Mouse (Mus musculus): ENCODE results near the gene Krtap13-1.
A peak's percentile ranks its signal among the peaks of the same experiment; 100 is the strongest.
"Not testable (repeated sequence)": the region's sequence is repeated elsewhere in the genome, so short reads cannot be mapped to it uniquely, and the experiment has no call there.

The Krtap13-1 gene

DNA sequence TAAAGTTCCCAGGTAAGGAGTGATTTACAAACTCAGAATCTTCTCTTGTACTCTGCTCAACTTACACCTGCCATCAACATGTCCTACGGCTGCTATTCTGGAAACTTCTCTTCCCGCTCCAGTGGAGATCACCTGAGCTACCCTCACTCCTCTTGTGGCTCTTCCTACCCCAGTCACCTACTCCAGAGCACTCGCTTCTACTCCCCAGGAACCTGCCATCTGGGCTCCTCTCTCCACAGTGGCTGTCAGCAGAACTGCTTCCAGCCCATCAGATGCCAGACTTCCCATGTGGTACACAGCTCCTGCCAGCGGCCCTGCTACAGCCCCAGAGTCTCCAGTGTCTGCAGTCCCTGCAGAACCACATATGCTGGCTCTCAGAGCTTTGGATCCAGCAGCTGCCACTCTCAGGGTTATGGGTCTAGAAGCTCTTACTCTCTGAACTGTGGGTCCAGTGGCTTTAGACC lies at the start of gene Krtap13-1:
Krtap13-1 (plus strand) TSS at position 51 of the 464 bp plus-strand sequence.
- no peak for DNase-seq (ENCODE audit: low spot score in 2 of 2)

DNA sequence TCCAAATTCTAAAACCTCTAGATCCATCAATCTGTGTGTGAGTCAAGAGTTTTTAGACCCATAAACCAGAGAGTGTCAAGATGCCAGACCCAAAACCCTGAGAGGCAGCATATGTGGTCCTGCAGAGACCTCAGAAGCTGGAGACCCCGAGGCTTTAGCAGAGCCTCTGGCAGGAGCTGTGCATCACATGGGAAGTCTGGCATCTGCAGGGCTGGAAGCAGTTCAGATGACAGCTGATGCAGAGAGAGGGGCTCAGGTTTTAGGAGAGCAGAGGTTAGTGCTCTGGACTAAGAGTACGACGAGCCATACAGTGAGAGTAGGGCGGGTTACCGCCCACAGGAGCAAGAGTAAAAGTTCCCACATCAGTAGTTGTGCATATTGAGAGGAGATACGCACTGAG lies 49.6 kb upstream of the Krtap13-1 start:
- no peak for DNase-seq (ENCODE audit: low spot score in 2 of 2)

GRCm38 (mm10) chr16:88681282-88681681 lies 47.4 kb upstream of the Krtap13-1 start:
- no peak for DNase-seq (ENCODE audit: low spot score in 2 of 2)

GRCm38 (mm10) chr16:88696256-88696655 lies 32.4 kb upstream of the Krtap13-1 start:
- no peak for DNase-seq (ENCODE audit: low spot score in 2 of 2)

GRCm38 (mm10) chr16:88701072-88701864 lies 27.4 kb upstream of the Krtap13-1 start:
- DNase-seq (ENCODE audit: low spot score in 2 of 2): peak in 1 of 2 experiments; percentile 8

DNA sequence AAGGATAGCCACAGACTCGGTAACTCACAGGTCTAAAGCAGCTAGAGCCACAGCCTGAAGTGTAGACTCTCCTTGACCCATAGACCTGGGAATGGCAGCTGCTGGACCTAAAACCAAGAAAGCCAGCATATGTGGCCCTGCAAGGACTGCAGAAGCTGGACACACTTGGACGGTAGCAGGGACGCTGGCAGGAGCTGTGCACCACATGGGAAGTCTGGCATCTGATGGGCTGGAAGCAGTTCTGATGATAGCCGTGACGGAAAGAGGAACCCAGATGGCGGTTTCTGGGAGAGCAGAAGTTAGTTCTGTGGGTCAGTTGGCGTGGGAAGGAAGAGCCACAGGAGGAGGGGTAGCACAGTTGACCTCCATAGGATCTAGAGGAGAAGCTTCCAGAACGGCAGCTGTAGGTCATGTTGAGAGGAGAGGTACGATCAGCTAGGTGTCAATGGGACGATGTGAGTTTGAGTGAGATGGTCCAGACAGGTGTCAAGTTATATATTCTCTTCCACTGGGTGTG lies 21.1 kb upstream of the Krtap13-1 start, which contains the start of gene 2310061N02Rik:
2310061N02Rik (minus strand) TSS at position 467 of the 517 bp plus-strand sequence.
- no peak for DNase-seq (ENCODE audit: low spot score in 2 of 2)

GRCm38 (mm10) chr16:88710757-88711156 lies 17.9 kb upstream of the Krtap13-1 start:
- no peak for DNase-seq (ENCODE audit: low spot score in 2 of 2)

DNA sequence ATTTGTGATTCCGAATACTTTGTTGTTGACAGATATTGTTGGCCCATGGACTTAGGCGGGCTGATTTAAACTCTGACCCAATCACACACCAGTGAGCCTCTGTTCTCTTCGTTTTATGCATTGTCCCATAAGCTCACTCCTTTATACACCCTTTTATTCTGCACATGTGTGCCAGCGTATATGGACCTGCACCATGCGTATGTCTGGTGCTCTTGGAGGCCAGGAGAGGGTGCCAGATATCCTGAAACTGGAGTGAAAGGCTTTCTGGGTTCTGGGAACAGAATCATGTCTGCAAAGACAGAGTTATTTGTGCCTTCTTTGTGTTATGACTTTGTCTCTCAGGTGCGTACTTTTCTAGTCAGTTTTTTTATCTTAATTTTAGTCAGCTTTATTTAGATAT lies 17.4 kb upstream of the Krtap13-1 start:
- no peak for DNase-seq (ENCODE audit: low spot score in 2 of 2)

DNA sequence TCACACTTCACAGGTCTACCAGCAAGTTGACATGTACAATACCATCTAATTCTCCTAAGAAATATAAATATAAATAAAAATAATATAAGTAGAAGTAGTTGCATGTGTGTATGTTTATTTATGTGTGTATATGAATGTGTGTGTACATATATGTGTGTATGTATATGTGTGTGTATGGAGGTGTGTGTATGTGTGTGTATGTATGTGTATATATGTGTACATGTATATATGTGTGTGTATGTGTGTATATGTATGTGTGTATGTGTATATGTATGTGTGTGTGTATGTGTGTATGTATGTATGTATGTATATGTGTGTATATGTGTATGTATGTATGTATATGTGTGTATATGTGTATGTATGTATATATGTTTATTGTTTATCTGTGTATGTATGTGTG lies 12.1 kb upstream of the Krtap13-1 start:
- DNase-seq (ENCODE audit: low spot score in 2 of 2): no peak

GRCm38 (mm10) chr16:88720031-88720430 lies 8.6 kb upstream of the Krtap13-1 start:
- no peak for DNase-seq (ENCODE audit: low spot score in 2 of 2)

- DNase-seq (ENCODE audit: low spot score in 2 of 2): no peak
These were observed 6.7 kb downstream of the Krtap13-1 start for GRCm38 (mm10) chr16:88735391-88735790.

DNA sequence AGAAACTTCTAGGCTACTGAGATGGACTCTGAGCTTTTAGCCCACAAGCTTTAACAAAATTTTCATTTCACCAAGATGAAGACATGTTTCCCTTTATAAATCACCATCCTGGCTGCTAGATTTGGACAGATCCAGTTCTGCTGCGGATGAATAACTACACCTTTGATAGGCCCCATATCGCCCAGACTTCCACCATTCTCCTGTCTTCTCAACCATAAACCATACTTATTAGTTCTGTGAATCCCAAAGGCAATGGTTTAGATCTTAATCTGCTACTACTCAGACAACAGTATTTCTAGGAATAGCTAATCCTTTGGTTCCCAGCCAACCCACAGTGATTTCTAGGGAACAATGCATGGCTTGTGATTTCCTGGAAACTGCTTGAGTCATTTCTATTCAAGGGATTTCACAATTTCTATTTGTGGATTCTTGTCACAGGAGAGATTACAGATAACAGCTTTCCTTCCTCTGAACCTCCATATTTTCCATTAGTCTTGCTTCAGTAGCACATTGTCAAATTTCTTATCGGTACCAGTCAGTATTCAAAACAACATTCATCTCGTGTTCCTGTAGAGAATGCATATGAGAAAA lies 16.2 kb downstream of the Krtap13-1 start:
- no peak for DNase-seq (ENCODE audit: low spot score in 2 of 2)

DNA sequence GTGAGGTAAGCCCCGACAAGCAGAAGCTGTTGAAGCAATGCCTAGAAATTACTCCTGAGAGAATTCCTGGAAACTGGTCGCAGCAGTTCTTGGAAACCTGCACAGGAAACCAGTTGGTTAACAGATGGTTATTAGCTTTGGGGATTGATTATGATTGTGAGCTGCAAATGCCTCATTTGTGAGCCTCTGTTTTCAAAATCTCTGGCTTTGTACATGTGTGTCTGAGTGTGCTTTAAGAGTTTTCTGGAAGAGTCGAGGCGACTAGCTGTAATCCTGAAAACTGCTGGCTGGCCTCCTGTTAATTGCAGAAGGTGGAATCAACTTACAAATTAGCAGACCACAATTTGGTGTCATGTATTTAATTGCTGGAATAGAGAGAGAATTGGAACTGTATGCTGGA lies 19.3 kb downstream of the Krtap13-1 start:
- DNase-seq (ENCODE audit: low spot score in 2 of 2): no peak

- not testable (repeated sequence) for DNase-seq (ENCODE audit: low spot score in 2 of 2)
These were observed 22.9 kb downstream of the Krtap13-1 start, which contains the start of gene Krtap13 for GRCm38 (mm10) chr16:88751535-88751934. TSS of gene Krtap13 (minus strand) at chr16:88751635.

GRCm38 (mm10) chr16:88758547-88758946 lies 29.9 kb downstream of the Krtap13-1 start, which contains the start of gene 2310034C09Rik:
TSS of gene 2310034C09Rik (plus strand) at chr16:88758847.
- DNase-seq (ENCODE audit: low spot score in 2 of 2): not testable (repeated sequence)

- no peak for DNase-seq (ENCODE audit: low spot score in 2 of 2)
These were observed 45.4 kb downstream of the Krtap13-1 start, which contains the start of gene 2310057N15Rik for GRCm38 (mm10) chr16:88774106-88774505. TSS of gene 2310057N15Rik (minus strand) at chr16:88774206.

GRCm38 (mm10) chr16:88777596-88777995 lies 48.9 kb downstream of the Krtap13-1 start, which contains the start of gene Gm5965:
TSS of gene Gm5965 (plus strand) at chr16:88777896.
- no peak for DNase-seq (ENCODE audit: low spot score in 2 of 2)

Data from natural killer cell, adult 2 months (primary cell).